Mouse (Mus musculus): ENCODE data around the gene Gm26602. TPM values are rescaled to one million over a fixed set of nuclear protein-coding genes. Genes with fewer than 3 reads are reported as not detected.

The Gm26602 gene
- polyA plus RNA-seq, 1 experiment from 2014 or later = 4.1 TPM

- Histone ChIP-seq H3K27ac (ENCODE audit: low read depth) (no peak overlapping the region), H3K4me1 (ENCODE audit: insufficient read depth) (peaks cover 27% of the 10 kb centered on the region), H3K36me3 (ENCODE audit: insufficient read depth) (peaks cover 30% of the 10 kb centered on the region), H3K9ac (no peak overlapping the region), H3K9me3 (ENCODE audit: low read depth, low read length) (no peaks in the 10 kb centered on the region), H3K4me3 (ENCODE audit: low read depth, low read length) (no peak overlapping the region), H3K27me3 (ENCODE audit: insufficient read depth, low read length) (no peaks in the 10 kb centered on the region), H3K4me2 (peak overlapping the region; percentile 98; the same call in 1 of the 2 replicates)
- no peak for DNase-seq
- TF ChIP-seq CTCF (IDR thresholded peaks at IDR 0.05; ENCODE audit: low read depth) = no peak; the same call in 1 of the 2 replicates
- 86% methylated on average over 18 of the region's 18 CpGs for WGBS
- no peak for ATAC-seq (ENCODE audit: insufficient read depth)
Measured at GRCm38 (mm10) chr10:79929967-79930825, 19.5 kb downstream of the Gm26602 start.

DNA sequence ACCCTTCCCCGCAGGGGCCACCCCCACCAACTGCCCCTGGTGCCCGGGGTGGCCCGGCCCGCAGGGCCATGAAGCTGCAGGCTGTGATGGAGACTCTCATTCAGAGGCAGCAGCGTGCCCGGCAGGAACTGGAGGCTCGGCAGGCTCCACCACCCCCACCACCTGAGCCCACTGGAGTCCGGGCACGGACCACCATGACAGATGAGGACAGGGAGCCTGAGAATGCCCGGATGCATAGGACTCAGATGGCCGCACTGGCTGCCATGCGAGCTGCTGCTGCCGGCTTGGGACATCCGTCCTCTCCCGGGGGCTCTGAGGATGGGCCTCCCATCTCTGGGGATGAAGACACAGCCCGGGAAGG lies 20.1 kb downstream of the Gm26602 start:
- ATAC-seq (ENCODE audit: insufficient read depth) = no peak
- Histone ChIP-seq H3K4me3 (ENCODE audit: low read depth, low read length) (no peak overlapping the region), H3K4me1 (ENCODE audit: insufficient read depth) (peaks cover 27% of the 10 kb centered on the region), H3K9ac (no peak overlapping the region), H3K27me3 (ENCODE audit: insufficient read depth, low read length) (no peaks in the 10 kb centered on the region), H3K36me3 (ENCODE audit: insufficient read depth) (peaks cover 35% of the 10 kb centered on the region), H3K4me2 (no peak overlapping the region), H3K27ac (ENCODE audit: low read depth) (no peak overlapping the region), H3K9me3 (ENCODE audit: low read depth, low read length) (no peaks in the 10 kb centered on the region)
- 88% methylated on average over 16 of the region's 16 CpGs for WGBS
- no peak for DNase-seq
- no peak for TF ChIP-seq CTCF (IDR thresholded peaks at IDR 0.05; ENCODE audit: low read depth)

GRCm38 (mm10) chr10:79931797-79932196 lies 21.1 kb downstream of the Gm26602 start:
- H3K36me3 ChIP-seq (ENCODE audit: insufficient read depth) = peaks cover 38% of the 10 kb centered on the region
- H3K9me3 ChIP-seq (ENCODE audit: low read depth, low read length) = no peaks in the 10 kb centered on the region
- H3K9ac ChIP-seq = no peak overlapping the region
- peaks cover 35% of the 10 kb centered on the region for H3K4me1 ChIP-seq (ENCODE audit: insufficient read depth)
- peak overlapping the region; percentile 73; the same call in 1 of the 2 replicates for H3K27ac ChIP-seq (ENCODE audit: low read depth)
- H3K4me2 ChIP-seq = peak overlapping the region; percentile 10; the same call in 1 of the 2 replicates
- no peak for DNase-seq
- WGBS = 70% methylated on average over 9 of the region's 9 CpGs
- no peak for TF ChIP-seq CTCF (IDR thresholded peaks at IDR 0.05; ENCODE audit: low read depth)
- H3K4me3 ChIP-seq (ENCODE audit: low read depth, low read length) = 0 out of 2 replicates have a peak overlapping the region, but pooled peaks have one; percentile 3
- H3K27me3 ChIP-seq (ENCODE audit: insufficient read depth, low read length) = no peaks in the 10 kb centered on the region
- no peak for ATAC-seq (ENCODE audit: insufficient read depth)

DNA sequence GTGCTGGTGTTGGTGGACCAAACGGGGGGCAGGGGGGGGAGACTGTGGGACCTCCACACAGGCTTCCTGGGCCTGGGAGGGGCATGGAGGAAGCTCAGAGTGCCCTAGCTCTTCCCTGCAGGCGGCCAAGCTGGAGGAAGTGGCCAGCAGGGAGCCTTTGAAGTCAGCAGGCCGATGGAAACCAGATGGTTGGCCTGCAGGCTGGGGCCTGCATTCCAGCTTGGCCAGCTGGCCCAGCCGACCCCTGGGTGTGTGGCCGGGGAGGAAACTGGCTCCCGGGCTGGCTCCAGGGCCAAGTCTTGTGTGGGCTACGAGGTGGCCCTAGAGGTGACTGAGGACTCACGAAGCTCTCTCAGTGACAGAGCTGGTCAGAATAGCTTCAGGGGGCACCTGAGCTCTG lies 22.1 kb downstream of the Gm26602 start:
- Histone ChIP-seq H3K4me2 (peak overlapping the region; percentile 31), H3K9me3 (ENCODE audit: low read depth, low read length) (no peaks in the 10 kb centered on the region), H3K4me3 (ENCODE audit: low read depth, low read length) (no peak overlapping the region), H3K36me3 (ENCODE audit: insufficient read depth) (peaks cover 44% of the 10 kb centered on the region), H3K27me3 (ENCODE audit: insufficient read depth, low read length) (no peaks in the 10 kb centered on the region), H3K9ac (no peak overlapping the region), H3K4me1 (ENCODE audit: insufficient read depth) (peaks cover 44% of the 10 kb centered on the region), H3K27ac (ENCODE audit: low read depth) (peak overlapping the region; percentile 73)
- 15% methylated on average over 8 of the region's 8 CpGs for WGBS
- ATAC-seq (ENCODE audit: insufficient read depth) = peak; percentile 72
- TF ChIP-seq CTCF (IDR thresholded peaks at IDR 0.05; ENCODE audit: low read depth) = peak; percentile 32; the same call in 1 of the 2 replicates
- DNase-seq = peak; percentile 91

DNA sequence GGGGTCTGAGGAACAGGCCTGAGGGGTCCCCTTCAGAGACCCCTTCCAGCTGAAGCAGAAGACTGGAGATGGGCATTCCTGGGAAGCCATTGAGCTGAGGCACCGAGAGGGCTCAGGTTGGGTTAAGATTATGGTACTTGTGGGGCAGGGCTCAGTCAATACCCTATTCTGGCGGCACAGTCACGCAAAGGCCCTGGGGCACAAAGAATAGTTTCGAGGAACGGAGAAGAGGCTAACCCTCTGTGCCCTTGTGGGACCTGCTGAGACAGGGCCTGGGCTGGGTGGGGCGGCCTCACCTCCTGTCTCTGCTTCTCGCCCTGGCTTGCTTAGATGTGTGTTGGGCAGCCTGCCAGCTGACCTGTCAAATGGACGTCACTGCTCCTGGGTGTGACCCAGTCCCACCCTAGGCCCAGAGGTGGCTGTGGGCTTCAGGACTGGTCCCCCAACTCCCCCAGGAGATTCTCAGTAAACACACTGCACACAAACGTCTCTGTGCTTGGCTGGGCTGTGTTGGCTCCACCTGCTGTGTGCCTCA lies 22.6 kb downstream of the Gm26602 start:
- DNase-seq (no peak), ATAC-seq (ENCODE audit: insufficient read depth) (no peak)
- H3K4me1 ChIP-seq (ENCODE audit: insufficient read depth) = peaks cover 44% of the 10 kb centered on the region
- peak overlapping the region; percentile 31; the same call in 1 of the 2 replicates for H3K4me2 ChIP-seq
- no peak overlapping the region for H3K9ac ChIP-seq
- peak overlapping the region; percentile 73 for H3K27ac ChIP-seq (ENCODE audit: low read depth)
- H3K36me3 ChIP-seq (ENCODE audit: insufficient read depth) = peaks cover 49% of the 10 kb centered on the region
- TF ChIP-seq CTCF (IDR thresholded peaks at IDR 0.05; ENCODE audit: low read depth) = no peak
- no peak overlapping the region for H3K4me3 ChIP-seq (ENCODE audit: low read depth, low read length)
- H3K9me3 ChIP-seq (ENCODE audit: low read depth, low read length) = no peaks in the 10 kb centered on the region
- 58% methylated on average over 9 of the region's 9 CpGs for WGBS
- H3K27me3 ChIP-seq (ENCODE audit: insufficient read depth, low read length) = no peaks in the 10 kb centered on the region

- peaks cover 42% of the 10 kb centered on the region for H3K4me1 ChIP-seq (ENCODE audit: insufficient read depth)
- H3K4me2 ChIP-seq = peak overlapping the region; percentile 21; the same call in 1 of the 2 replicates
- no peaks in the 10 kb centered on the region for H3K9me3 ChIP-seq (ENCODE audit: low read depth, low read length)
- WGBS = 71% methylated on average over 6 of the region's 6 CpGs
- no peak for ATAC-seq (ENCODE audit: insufficient read depth)
- no peaks in the 10 kb centered on the region for H3K27me3 ChIP-seq (ENCODE audit: insufficient read depth, low read length)
- no peak for TF ChIP-seq CTCF (IDR thresholded peaks at IDR 0.05; ENCODE audit: low read depth)
- peak overlapping the region; percentile 69; the same call in 1 of the 2 replicates for H3K27ac ChIP-seq (ENCODE audit: low read depth)
- no peak overlapping the region for H3K4me3 ChIP-seq (ENCODE audit: low read depth, low read length)
- DNase-seq = no peak
- H3K36me3 ChIP-seq (ENCODE audit: insufficient read depth) = peaks cover 50% of the 10 kb centered on the region
- H3K9ac ChIP-seq = no peak overlapping the region
Measured at GRCm38 (mm10) chr10:79933861-79934260, 23.2 kb downstream of the Gm26602 start.

GRCm38 (mm10) chr10:79934272-79934721 lies 23.6 kb downstream of the Gm26602 start:
- Histone ChIP-seq H3K27ac (ENCODE audit: low read depth) (peak overlapping the region; percentile 69; the same call in 1 of the 2 replicates), H3K4me3 (ENCODE audit: low read depth, low read length) (no peak overlapping the region)

More at GRCm38 (mm10) chr10:79934272-79934721, 23.6 kb downstream of the Gm26602 start:
- Histone ChIP-seq H3K9me3 (ENCODE audit: low read depth, low read length) (no peaks in the 10 kb centered on the region), H3K4me2 (peak overlapping the region; percentile 21; the same call in 1 of the 2 replicates), H3K4me1 (ENCODE audit: insufficient read depth) (peaks cover 38% of the 10 kb centered on the region), H3K36me3 (ENCODE audit: insufficient read depth) (peaks cover 50% of the 10 kb centered on the region), H3K27me3 (ENCODE audit: insufficient read depth, low read length) (no peaks in the 10 kb centered on the region), H3K9ac (no peak overlapping the region)
- 43% methylated on average over 13 of the region's 13 CpGs for WGBS
- no peak for TF ChIP-seq CTCF (IDR thresholded peaks at IDR 0.05; ENCODE audit: low read depth)
- peak; percentile 53 for ATAC-seq (ENCODE audit: insufficient read depth)
- peak; percentile 79 for DNase-seq
